Mouse (Mus musculus): Measurements from ENCODE around the gene Lrrc31. TPM values are rescaled to one million over a fixed set of nuclear protein-coding genes. Genes with fewer than 3 reads are reported as not detected.
"Not testable (repeated sequence)": the region's sequence is repeated elsewhere in the genome, so short reads cannot be mapped to it uniquely, and the experiment has no call there.

Gene Lrrc31
- total RNA-seq (2021): not detected

DNA sequence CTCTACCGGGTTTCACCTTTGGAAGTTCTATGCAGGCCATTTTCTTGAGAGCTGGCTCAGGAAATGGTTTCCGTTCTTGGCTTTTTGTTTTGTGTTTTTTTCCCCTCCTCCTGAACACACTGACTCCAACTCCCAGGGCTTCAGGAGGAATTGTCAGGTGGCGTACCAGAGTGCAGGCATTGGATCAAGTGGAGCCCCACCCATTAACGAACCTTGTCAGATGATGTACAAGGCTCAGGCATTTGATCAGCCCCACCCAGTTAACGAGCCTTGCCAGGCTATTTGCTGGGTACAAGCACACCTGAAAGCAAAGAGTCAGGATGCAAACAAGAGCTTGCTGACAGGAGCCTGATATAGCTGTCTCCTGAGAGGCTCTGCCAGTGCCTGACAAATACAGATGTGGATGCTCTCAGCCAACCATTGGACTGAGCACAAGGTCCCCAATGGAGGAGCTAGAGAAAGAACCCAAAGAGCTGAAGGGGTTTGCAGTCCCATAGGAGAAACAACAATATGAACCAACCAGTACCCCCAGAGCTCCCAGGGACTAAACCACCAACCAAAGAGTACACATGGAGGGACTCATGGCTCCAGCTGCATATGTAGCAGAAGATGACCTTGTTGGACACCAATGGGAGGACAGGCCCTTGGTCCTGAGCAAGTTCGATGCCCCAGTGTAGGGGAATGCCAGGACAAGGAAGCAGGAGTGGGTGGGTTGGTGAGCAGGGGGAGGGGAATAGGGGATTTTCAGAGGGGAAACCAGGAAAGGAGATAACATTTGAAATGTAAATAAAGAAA is at the start of gene Lrrc31:
Lrrc31 (minus strand) TSS at position 133 of the 795 bp plus-strand sequence.
- DNase-seq: not testable (repeated sequence)

DNA sequence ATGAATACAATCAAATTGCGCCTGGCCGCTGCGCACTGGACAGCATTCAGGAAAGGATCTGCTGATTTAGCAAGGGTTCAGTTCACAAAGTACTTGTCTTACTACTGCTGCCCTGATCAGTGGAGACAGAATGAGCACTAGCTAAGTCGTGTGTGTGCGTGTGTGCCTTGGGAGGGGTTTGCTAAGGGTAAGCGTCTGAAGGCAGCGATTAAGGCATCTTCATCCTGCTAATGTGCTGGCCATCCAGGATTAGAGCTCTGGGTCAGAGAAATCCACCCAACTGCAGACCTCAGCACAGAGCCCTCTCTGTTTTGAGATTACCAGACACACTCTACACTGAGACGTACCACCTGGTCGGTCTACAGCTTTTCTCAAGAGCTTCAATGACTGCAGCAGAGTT is 48.7 kb upstream of the Lrrc31 start:
- no peak for DNase-seq

DNA sequence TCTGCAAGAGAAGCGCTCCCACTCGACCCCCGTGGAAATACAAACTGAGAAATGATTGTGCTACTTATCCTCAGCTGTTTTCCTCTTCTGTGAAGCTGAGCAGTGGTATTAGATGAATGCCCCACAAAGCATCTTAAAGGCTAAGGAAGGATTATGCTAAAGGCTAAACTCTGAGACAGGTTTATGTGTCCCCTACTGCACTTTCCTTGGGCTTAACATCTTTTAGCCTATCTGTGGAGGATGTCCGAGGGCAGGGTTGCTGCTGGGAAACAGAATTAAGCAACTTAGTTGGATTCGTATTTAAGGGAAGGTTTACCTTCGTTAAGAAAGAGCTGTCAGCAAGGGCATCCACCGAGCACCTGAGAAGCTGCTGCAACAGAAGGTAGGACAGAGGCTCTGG is 46.4 kb upstream of the Lrrc31 start, which contains the start of gene Samd7:
Samd7 (plus strand) TSS at position 288 of the 400 bp plus-strand sequence.
- no peak for DNase-seq

DNA sequence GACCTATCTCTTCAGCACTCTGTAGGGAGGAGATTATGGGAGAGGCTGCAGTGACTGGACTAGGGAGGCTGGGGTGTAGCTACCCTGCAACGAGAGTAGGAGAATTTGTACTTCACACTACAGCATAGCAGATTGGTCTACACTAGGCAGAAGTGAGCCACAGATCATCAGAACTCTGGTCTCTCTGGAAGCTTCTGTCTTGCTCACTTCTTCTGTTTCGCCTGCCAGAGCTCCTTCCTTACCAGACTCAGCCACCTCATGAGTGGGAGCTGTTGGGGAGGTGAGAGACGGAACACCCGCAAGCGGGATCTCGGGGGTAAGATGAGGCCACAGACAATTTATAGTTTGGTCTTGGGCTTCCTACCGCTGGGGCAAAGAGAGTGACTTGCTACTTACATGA is 43.2 kb upstream of the Lrrc31 start:
- no peak for DNase-seq

DNA sequence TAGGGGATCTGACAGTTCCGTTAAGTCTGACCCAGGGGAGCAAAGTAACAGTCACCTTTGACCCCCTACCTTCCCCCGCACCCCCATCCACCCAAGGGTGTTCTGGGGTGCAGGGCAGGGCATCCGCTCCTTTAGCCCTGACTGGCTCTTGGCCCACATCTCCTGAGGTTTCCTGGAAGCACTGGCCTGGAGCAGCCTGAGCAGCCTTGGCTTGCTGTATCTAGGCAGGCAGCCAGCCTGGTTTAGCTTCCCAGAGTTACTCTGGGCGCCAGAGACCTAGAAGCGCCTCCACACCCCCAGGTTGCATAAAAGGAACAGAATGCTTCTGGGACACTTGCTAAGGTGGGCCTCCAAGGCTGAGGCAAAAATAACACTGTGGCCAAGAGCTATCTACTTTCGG is 41.7 kb upstream of the Lrrc31 start:
- DNase-seq: no peak

GRCm38 (mm10) chr3:30736809-30737208 is 37.2 kb upstream of the Lrrc31 start:
- peak in 1 of 2 experiments; percentile 5 for DNase-seq

DNA sequence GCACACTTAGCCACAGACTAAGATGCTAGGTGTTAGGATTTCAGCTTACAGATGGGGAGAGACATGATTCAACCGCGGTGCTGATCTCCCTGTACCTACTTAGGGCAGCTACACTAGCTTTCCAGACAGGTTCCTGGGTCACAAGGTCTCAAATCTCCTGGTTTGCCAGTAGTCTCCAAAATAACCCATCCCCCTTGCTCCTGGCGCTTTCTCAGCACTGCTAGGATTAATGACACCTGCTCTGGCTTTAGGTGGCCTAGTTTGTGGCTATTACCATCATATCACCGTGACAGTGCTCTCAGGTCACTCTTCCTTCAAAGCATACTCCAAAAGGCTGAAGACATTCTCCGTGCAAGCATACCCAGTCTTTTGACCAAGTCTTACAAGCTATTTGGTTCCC is 29.4 kb upstream of the Lrrc31 start:
- DNase-seq: no peak

DNA sequence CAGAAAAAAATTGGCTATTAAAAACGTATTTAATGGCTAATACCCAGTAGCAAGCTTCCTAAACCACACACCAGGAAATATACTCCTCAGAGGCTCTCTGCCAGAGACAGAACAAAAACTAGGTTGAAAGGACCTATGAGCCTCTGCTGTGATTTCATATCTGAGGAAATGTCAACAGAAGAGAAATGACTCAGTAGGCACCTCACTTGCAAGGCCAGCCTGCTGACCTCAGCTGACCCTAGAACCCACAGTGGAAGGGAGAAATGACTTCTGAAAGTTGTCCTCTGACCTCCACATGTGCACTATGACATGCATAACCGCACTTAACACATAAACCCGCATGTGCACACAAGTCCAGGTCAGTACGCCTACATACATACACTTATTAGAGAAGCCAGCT is 27.6 kb upstream of the Lrrc31 start:
- DNase-seq: no peak

DNA sequence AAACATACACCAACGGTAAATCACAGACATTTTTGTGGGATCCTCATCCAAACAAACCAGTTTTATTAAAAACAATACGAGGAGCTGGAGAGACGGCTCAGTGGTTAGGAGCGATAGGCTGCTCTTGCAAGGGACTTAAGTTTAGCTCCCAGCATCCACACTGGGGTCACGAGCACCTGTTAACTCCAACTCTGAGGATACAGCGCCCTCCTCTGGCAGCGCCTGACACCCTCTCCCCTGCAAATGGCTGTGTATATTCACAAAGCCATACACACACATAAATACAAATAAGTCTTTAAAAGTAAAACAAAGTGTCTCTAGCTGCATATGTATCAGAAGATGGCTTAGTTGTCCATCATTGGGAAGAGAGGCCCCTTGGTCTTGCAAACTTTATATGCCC is 25.9 kb upstream of the Lrrc31 start:
- DNase-seq: no peak

DNA sequence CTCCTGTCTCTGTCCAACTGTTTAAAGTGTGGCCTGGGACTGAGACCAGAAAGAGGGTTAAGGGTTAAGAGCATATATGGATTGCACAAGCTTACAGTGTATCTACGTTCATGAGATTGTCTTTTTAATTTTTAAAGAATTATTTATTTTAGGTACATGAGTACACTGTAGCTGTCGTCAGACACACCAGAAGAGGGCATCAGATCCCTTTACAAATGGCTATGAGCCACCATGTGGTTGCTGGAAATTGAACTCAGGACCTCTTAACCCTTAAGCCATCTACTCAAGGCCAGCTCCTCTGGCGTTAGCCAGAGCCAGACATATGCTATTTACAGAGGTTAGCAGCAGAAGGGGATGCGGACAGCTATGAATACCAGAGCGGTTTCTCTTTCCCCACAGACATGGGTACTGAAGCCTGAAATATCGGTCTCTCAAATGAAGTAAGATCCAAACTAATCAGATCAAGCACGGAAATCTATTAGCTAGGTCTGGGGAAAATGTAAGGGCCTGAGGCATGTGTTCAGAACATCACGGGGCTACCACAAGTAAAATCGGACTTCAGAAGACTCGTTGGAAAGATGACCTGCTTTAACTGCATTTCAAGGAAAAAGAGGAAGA is 25.3 kb upstream of the Lrrc31 start:
- no peak for DNase-seq

DNA sequence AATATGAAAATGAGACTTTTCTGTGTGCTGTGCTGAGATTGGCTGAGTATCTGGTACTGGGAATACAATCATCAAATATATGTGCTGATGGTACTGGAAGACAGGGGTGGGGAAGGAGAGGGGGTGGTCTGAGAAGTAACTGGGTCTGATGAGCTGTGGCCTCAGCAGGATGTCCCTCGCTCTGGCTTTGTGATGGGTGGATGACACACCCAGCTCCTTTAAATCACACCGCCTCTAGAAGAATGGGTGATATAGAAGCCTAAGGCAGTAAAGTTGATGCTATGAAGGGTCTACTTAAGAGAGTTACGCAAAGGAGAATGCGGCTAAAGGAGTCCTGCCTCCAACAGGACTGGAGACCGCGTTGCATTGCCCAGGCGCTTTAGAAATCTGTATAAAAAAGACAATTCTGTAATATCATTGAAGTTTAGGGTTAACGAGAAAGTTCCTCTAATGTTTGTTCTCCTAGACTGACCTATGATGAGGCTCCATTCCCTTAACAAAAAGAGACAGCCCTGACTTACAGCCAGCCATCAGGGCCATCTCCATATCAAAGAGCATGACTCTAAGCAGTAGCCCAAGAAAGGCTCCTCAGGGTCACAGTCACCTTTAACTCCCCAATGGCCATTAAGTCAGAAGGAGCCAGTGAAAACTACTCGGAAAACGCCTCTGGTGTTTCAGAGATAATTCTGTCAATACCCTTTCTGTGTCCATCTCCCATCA is 24.6 kb upstream of the Lrrc31 start:
- DNase-seq: no peak

DNA sequence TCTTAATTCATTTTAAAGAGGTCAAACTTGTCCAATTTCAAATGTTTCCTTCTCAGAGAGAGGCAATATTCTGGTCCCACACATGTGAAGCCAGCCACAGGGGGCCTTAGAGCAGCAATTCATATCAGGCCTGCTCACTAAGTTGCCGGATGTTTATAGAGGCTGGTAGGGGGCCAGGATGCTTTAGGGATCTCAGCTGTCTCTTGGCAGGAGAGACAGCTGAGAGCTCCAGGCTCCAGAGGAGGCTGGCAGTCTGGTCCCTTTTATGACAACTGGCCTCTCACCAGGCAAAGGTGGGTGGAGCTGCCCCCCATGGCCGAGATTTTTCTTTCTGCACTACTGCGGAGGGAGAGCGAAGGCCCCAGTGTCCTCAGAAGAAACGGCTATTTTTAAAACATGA is 23.5 kb upstream of the Lrrc31 start:
- no peak for DNase-seq

GRCm38 (mm10) chr3:30722461-30722860 is 22.8 kb upstream of the Lrrc31 start:
- DNase-seq: no peak

DNA sequence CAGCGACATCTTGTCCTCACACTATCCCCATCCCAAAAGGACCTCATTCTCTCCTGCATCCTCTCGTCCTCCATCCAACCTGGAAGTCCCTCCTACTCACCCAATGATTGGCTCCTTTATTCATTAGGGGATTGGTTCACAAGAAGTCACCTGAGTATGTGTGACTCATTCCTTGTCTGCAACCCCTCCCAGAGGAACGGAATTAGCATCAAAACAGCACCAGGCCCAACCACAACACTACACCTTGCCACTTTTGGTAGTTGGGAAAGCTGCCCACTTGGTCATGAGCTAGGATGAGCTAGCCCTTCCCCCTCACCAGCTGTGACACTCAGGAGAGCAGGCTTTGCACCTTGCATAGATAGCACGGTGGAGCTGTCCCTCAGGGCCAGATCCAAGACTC is 22.4 kb upstream of the Lrrc31 start:
- no peak for DNase-seq

GRCm38 (mm10) chr3:30718649-30719048 is 19.0 kb upstream of the Lrrc31 start:
- DNase-seq: no peak

- no peak for DNase-seq
These were observed 13.7 kb upstream of the Lrrc31 start for GRCm38 (mm10) chr3:30713334-30713733.

DNA sequence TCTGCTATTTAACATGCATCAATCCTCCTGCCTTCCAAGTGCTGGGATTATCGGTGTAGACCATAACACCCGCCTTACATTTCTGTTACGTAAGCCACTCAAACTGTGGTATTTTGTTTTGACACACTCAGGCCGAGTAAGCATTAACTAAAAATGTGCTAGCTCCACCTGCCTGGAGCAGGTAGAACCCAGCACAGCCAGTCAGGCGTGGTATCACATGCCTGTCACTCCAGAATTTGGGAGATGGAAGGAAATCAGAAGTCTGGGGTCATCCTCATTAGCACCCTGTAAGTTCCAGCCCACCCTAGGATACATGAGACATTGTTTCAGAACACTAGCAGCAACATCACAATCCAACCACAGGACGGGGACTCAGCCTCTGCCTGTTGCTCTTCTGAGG is 10.5 kb upstream of the Lrrc31 start:
- DNase-seq: no peak

- no peak for DNase-seq
These were observed 7.1 kb upstream of the Lrrc31 start for GRCm38 (mm10) chr3:30706614-30707276.

DNA sequence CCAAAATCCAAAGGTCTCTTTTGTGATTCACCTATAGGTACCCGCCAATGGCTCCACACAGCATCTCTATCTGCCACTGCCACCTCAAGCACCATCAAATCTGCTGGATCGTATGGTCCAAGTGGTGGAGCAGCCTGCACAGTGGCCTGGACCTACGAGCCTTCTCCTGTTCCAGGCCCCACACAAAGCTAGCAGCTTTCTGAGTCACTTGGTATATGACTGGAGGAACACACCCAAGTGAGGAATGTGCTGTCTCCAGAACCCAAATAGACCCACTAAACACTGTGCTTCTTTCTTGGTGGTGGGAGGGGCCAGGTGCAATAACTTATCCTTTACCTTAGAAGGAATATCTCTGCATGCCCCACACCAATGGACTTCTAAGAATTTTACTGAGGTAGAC is 6.3 kb upstream of the Lrrc31 start:
- DNase-seq: no peak

GRCm38 (mm10) chr3:30697891-30698290 is 1.8 kb downstream of the Lrrc31 start:
- no peak for DNase-seq

- peak; percentile 29 to 47 for DNase-seq
These were observed 3.3 kb downstream of the Lrrc31 start for GRCm38 (mm10) chr3:30696346-30696745.

- DNase-seq: no peak
These were observed 4.0 kb downstream of the Lrrc31 start for GRCm38 (mm10) chr3:30695661-30696060.

- DNase-seq: no peak
These were observed 8.7 kb downstream of the Lrrc31 start for GRCm38 (mm10) chr3:30690976-30691375.
